Mouse (Mus musculus): ENCODE results near the gene Itga9. TPM values are rescaled to one million over a fixed set of nuclear protein-coding genes. Genes with fewer than 3 reads are reported as not detected.

Gene Itga9
- polyA plus RNA-seq, 1 experiment from 2014 or later: 0.74 TPM

DNA sequence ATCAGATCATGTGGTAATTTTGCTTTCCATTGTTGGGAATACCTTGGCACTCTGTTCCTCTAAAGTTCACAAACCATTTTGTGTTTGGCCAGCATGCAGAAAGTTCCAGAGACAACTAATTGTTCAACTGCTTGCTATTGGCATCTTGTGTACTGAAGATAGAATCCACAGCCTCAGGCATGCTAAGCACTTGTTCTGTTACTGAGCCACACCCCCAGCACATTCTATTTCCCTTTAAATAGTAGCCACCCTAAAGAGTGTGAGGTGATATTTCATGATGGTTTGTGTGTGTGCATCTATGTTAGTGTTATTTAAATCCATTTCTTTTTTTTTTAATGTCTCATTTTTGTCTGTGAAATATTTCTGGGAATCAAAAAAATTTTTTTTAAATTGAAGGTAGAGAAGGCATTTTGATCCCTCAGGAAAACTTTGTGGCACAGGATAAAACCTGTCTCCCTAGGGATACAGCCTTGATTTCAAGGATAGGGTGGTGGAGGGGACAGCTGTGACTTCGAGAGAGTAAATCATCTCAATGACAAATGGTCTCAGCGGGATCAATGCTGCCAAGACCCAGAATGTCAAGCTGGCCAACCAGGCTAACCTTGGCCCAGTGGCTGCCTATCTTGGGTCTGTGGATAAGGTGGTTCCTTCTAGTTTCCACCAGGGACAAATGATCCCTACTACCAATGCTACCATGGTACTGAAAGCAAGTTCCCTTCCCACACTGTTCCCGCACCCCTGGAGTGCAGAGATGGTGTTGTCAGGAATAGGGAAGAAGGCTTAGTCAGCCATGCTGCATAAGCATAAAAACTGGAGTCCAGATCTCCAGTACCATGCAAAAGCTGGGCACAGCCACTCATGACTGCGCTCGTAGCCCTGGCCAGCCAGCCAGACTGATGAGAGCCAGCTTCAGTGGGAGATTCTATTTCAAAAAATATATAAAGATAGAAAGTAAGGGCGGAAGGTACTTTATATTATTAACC is 25.6 kb downstream of the Itga9 start:
- Histone ChIP-seq H3K4me2 (ENCODE audit: low read length) (no peak overlapping the region), H3K27me3 (replicated peaks; ENCODE audit: control insufficient read depth, insufficient read depth, low read length) (no peaks in the 10 kb centered on the region), H3K36me3 (ENCODE audit: control insufficient read depth, insufficient read depth, low read length) (no peaks in the 10 kb centered on the region), H3K9me3 (ENCODE audit: control insufficient read depth, low read length) (no peaks in the 10 kb centered on the region), H3K27ac (ENCODE audit: low read depth, low read length) (no peak overlapping the region), H3K9ac (ENCODE audit: low read depth, low read length) (no peak overlapping the region), H3K4me1 (ENCODE audit: control insufficient read depth, insufficient read depth, low read depth, low read length) (no peaks in the 10 kb centered on the region), H3K4me3 (ENCODE audit: low read length) (no peak overlapping the region)
- WGBS: 70% methylated on average over 6 of the region's 6 CpGs
- ATAC-seq: no peak

DNA sequence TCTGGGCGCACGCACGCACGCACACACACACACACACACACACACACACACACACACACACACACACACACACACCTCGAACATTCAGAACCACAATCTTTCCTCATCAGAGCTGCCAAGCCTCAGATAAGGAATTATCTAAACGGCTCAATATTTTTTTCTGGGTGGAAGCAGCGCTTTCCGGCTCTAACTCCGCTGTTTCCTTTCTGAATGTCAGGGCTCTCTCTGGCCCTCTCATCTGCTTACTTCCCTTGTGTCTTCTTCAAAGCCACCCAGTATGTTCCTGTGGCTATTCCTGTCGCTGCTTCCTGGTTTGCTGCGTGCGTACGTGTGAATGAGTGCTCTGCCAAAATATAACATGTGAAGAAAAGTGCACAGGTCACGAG is 26.3 kb downstream of the Itga9 start:
- no peak overlapping the region for H3K27ac ChIP-seq (ENCODE audit: low read depth, low read length)
- no peak for ATAC-seq
- H3K4me3 ChIP-seq (ENCODE audit: low read length): no peak overlapping the region

DNA sequence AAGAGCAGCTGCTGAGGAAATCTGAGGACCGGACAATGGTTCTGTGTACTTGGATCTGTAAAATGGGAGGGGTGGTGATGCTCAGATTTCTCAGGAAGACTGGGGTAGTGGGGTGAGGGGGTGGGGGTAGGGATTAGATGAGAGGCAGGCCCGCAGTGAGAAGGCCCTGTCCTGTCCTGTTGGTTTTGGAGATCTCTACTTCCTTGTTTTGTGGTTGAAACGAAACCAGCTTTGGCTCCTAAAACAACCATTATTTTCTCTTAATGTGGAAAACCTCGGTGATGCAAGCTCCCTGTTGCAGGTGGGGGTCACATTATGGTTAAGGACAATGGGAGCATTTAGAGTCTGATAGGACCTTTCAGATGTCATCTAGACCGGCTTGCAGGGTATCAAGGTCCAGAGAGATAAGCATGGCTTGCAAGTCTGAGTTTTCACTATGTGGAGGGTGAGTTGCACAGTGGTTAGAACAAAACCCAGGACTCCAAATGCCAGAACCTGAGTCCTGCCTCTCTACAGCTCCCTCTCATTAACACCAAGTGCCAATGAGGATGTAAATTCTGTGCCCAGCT is 32.2 kb downstream of the Itga9 start:
- H3K27me3 ChIP-seq (replicated peaks; ENCODE audit: control insufficient read depth, insufficient read depth, low read length): no peaks in the 10 kb centered on the region
- H3K27ac ChIP-seq (ENCODE audit: low read depth, low read length): no peak overlapping the region
- WGBS: 88% methylated on average over 5 of the region's 5 CpGs
- no peak for ATAC-seq
- no peak overlapping the region for H3K4me2 ChIP-seq (ENCODE audit: low read length)
- H3K4me3 ChIP-seq (ENCODE audit: low read length): no peak overlapping the region
- peaks cover 5% of the 10 kb centered on the region for H3K9me3 ChIP-seq (ENCODE audit: control insufficient read depth, low read length)
- H3K9ac ChIP-seq (ENCODE audit: low read depth, low read length): no peak overlapping the region
- 0 out of 2 replicates have a peak, but pooled peaks cover 3% of the 10 kb centered on the region for H3K36me3 ChIP-seq (ENCODE audit: control insufficient read depth, insufficient read depth, low read length)
- H3K4me1 ChIP-seq (ENCODE audit: control insufficient read depth, insufficient read depth, low read depth, low read length): no peaks in the 10 kb centered on the region

More for the DNA sequence above, 26.3 kb downstream of the Itga9 start:
- Histone ChIP-seq H3K4me2 (ENCODE audit: low read length) (no peak overlapping the region), H3K36me3 (ENCODE audit: control insufficient read depth, insufficient read depth, low read length) (no peaks in the 10 kb centered on the region), H3K9me3 (ENCODE audit: control insufficient read depth, low read length) (no peaks in the 10 kb centered on the region), H3K4me1 (ENCODE audit: control insufficient read depth, insufficient read depth, low read depth, low read length) (no peaks in the 10 kb centered on the region), H3K27me3 (replicated peaks; ENCODE audit: control insufficient read depth, insufficient read depth, low read length) (no peaks in the 10 kb centered on the region), H3K9ac (ENCODE audit: low read depth, low read length) (no peak overlapping the region)
- WGBS: 84% methylated on average over 14 of the region's 14 CpGs

DNA sequence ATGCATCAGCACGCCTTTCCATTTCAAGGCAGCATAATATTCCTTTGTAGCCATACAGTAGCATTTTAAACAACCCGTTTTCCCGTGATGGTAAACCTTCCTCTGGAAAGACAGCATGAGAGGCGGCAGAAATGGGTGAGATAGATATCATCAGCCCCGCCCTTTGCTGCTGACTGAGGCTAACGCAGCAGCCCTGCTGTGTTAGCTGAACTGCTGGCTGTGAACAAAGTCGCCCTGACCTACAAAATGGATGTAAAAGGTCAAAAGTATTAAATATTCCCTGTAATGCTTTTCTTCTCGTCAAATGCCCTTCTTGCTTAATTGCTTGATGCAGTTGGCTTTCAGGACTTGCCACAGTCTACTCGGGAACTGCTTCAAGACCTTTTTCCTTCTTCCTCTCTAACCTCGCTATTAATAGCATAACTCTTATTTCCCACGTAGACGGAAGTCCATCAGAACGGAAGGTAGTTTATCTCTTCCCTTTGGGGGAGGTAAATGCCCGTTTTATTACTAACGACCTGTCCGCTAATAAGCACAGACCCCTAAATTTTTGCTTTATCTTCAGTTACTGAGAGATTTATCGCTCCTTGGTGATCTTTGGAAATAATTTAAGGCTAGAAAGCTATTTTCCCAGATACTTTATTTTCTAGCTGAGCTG is 39.3 kb downstream of the Itga9 start:
- Histone ChIP-seq H3K27me3 (replicated peaks; ENCODE audit: control insufficient read depth, insufficient read depth, low read length) (no peaks in the 10 kb centered on the region), H3K27ac (ENCODE audit: low read depth, low read length) (no peak overlapping the region), H3K4me1 (ENCODE audit: control insufficient read depth, insufficient read depth, low read depth, low read length) (no peaks in the 10 kb centered on the region), H3K9me3 (ENCODE audit: control insufficient read depth, low read length) (no peaks in the 10 kb centered on the region), H3K4me2 (ENCODE audit: low read length) (no peak overlapping the region), H3K36me3 (ENCODE audit: control insufficient read depth, insufficient read depth, low read length) (no peaks in the 10 kb centered on the region), H3K4me3 (ENCODE audit: low read length) (no peak overlapping the region), H3K9ac (ENCODE audit: low read depth, low read length) (no peak overlapping the region)
- WGBS: 86% methylated on average over 17 of the region's 17 CpGs
- ATAC-seq: no peak

DNA sequence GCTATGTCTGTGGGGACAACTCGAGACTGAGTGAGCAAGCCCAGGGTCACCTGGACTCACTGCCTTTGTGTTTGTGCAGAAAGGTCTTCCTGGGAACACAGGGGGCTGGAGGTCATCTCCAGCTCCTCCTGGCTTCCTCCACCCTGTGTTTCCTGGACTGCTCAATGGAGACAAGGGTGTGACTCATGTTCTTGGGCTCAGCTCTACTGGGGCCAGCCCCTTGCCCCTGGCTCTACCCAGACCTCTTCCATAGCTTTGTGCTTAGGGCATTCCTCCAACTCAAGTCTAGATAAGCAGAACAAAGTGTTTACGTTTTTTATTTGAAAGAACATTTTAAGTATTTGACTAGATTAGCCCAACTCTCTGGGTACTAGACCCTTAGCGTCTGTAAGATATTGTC is 41.0 kb downstream of the Itga9 start:
- ATAC-seq: no peak
- Histone ChIP-seq H3K9ac (ENCODE audit: low read depth, low read length) (no peak overlapping the region), H3K36me3 (ENCODE audit: control insufficient read depth, insufficient read depth, low read length) (no peaks in the 10 kb centered on the region), H3K9me3 (ENCODE audit: control insufficient read depth, low read length) (no peaks in the 10 kb centered on the region), H3K4me2 (ENCODE audit: low read length) (no peak overlapping the region), H3K27me3 (replicated peaks; ENCODE audit: control insufficient read depth, insufficient read depth, low read length) (no peaks in the 10 kb centered on the region), H3K27ac (ENCODE audit: low read depth, low read length) (no peak overlapping the region), H3K4me1 (ENCODE audit: control insufficient read depth, insufficient read depth, low read depth, low read length) (peaks cover 4% of the 10 kb centered on the region), H3K4me3 (ENCODE audit: low read length) (no peak overlapping the region)
- 84% methylated on average over 3 of the region's 3 CpGs for WGBS

DNA sequence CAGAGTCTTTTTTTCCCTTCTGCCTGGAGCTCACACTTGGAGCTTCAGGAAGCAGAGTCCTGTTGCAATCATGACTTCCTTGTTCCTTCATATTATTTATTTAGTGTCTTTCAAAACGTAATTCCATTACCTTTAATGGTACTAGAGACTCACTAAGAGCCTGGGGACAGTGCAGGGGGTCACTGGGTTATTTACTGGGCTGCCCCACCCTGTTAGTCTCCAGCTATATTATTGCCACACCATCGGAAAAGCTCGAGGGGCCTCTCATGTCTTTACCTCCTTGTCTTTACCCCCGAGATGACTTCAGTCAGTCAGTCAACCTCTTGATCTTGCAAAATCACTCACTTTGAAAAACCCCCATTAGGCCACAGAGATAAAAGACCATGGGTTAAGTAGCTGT is 44.5 kb downstream of the Itga9 start:
- Histone ChIP-seq H3K27ac (ENCODE audit: low read depth, low read length) (no peak overlapping the region), H3K4me3 (ENCODE audit: low read length) (no peak overlapping the region), H3K27me3 (replicated peaks; ENCODE audit: control insufficient read depth, insufficient read depth, low read length) (no peaks in the 10 kb centered on the region), H3K9ac (ENCODE audit: low read depth, low read length) (no peak overlapping the region), H3K36me3 (ENCODE audit: control insufficient read depth, insufficient read depth, low read length) (no peaks in the 10 kb centered on the region), H3K9me3 (ENCODE audit: control insufficient read depth, low read length) (no peaks in the 10 kb centered on the region), H3K4me1 (ENCODE audit: control insufficient read depth, insufficient read depth, low read depth, low read length) (peaks cover 4% of the 10 kb centered on the region), H3K4me2 (ENCODE audit: low read length) (no peak overlapping the region)
- ATAC-seq: no peak
- 69% methylated on average over 4 of the region's 4 CpGs for WGBS

DNA sequence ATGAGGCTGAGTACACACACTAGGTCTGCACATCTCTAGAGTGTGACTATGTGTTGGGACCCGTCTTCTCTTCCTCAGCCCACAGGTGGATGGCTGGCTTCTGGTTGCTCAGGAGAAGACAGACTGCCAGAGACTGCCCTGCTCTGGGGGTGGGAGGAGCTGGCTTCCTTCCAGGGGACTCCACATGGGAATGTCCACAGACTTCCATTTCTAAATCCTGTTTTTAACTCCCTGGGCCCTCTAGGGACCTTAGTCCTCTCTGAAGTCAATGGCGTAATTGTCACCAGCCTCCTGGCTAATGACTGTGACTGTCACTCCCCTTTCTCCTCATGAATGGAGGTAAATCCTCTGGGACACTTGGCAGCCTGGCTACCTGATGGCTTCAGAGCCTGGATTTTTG is 45.4 kb downstream of the Itga9 start:
- no peaks in the 10 kb centered on the region for H3K36me3 ChIP-seq (ENCODE audit: control insufficient read depth, insufficient read depth, low read length)
- H3K27ac ChIP-seq (ENCODE audit: low read depth, low read length): no peak overlapping the region
- ATAC-seq: peak; percentile 81
- no peak overlapping the region for H3K9ac ChIP-seq (ENCODE audit: low read depth, low read length)
- peaks cover 4% of the 10 kb centered on the region for H3K4me1 ChIP-seq (ENCODE audit: control insufficient read depth, insufficient read depth, low read depth, low read length)
- H3K4me3 ChIP-seq (ENCODE audit: low read length): no peak overlapping the region
- H3K27me3 ChIP-seq (replicated peaks; ENCODE audit: control insufficient read depth, insufficient read depth, low read length): no peaks in the 10 kb centered on the region
- no peak overlapping the region for H3K4me2 ChIP-seq (ENCODE audit: low read length)
- 36% methylated on average over 2 of the region's 2 CpGs for WGBS
- no peaks in the 10 kb centered on the region for H3K9me3 ChIP-seq (ENCODE audit: control insufficient read depth, low read length)

DNA sequence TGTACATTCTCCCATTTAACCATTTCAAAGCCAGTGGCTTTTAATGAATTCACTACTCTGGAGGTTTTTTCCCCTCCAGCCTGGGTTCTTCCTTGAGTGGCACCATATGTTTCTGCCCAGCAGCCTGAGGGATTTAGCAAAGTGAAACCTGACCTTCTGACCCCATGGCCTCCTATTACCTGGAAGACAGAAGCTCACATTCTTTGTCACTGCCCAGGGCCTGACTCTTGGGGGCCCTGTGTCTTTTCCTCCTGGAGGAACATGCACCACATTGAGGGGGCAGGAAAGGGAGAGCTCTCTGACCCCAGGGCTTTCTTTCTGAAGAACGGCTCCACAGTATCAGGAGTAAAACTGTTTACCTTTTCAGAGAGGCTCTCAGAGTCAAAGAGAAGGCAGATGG is 46.9 kb downstream of the Itga9 start:
- no peaks in the 10 kb centered on the region for H3K36me3 ChIP-seq (ENCODE audit: control insufficient read depth, insufficient read depth, low read length)
- no peak overlapping the region for H3K27ac ChIP-seq (ENCODE audit: low read depth, low read length)
- WGBS: 72% methylated on average over 1 of the region's 1 CpGs
- H3K4me1 ChIP-seq (ENCODE audit: control insufficient read depth, insufficient read depth, low read depth, low read length): peaks cover 4% of the 10 kb centered on the region
- H3K4me2 ChIP-seq (ENCODE audit: low read length): no peak overlapping the region
- H3K9me3 ChIP-seq (ENCODE audit: control insufficient read depth, low read length): no peaks in the 10 kb centered on the region
- H3K9ac ChIP-seq (ENCODE audit: low read depth, low read length): no peak overlapping the region
- no peak for ATAC-seq
- no peaks in the 10 kb centered on the region for H3K27me3 ChIP-seq (replicated peaks; ENCODE audit: control insufficient read depth, insufficient read depth, low read length)
- no peak overlapping the region for H3K4me3 ChIP-seq (ENCODE audit: low read length)

DNA sequence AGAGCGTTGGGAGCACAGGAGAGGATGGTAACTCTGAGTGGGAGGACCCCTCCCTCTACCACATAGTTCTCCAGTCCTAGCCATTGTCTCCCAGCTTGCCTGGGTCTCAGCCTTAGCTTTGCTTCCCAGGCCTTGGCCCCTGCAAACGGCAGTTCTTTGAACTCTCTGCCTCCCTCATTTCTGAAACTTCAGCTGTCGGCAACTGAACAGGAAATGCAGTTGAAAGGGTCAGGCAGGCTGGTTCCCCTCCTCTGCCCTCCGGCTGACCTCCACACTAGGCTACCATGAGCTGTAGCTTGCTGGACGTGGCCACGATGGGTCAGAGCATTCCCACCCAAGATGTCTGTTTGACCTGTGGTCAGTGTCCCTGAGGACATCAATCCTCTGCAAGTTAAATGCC is 48.5 kb downstream of the Itga9 start:
- no peak overlapping the region for H3K4me2 ChIP-seq (ENCODE audit: low read length)
- no peak overlapping the region for H3K4me3 ChIP-seq (ENCODE audit: low read length)
- no peaks in the 10 kb centered on the region for H3K27me3 ChIP-seq (replicated peaks; ENCODE audit: control insufficient read depth, insufficient read depth, low read length)
- no peak overlapping the region for H3K27ac ChIP-seq (ENCODE audit: low read depth, low read length)
- peaks cover 4% of the 10 kb centered on the region for H3K4me1 ChIP-seq (ENCODE audit: control insufficient read depth, insufficient read depth, low read depth, low read length)
- WGBS: 43% methylated on average over 6 of the region's 6 CpGs
- ATAC-seq: no peak
- no peak overlapping the region for H3K9ac ChIP-seq (ENCODE audit: low read depth, low read length)
- no peaks in the 10 kb centered on the region for H3K9me3 ChIP-seq (ENCODE audit: control insufficient read depth, low read length)
- no peaks in the 10 kb centered on the region for H3K36me3 ChIP-seq (ENCODE audit: control insufficient read depth, insufficient read depth, low read length)
